Mouse (Mus musculus) heart, embryonic 11.5 days (tissue): Measurements from ENCODE around the gene Tlk2. TPM values are rescaled to one million over a fixed set of nuclear protein-coding genes. Genes with fewer than 3 reads are reported as not detected.

Experiments
- ATAC-seq: fragments of 200-750 bp; cut with Nextera tagmentation; replicated peaks from 2 replicates; pipeline ENCODE4 v1.8.0; 2017; ENCODE audit warnings: moderate library complexity; ENCODE audit not compliant: insufficient number of reproducible peaks, low FRiP score, low TSS enrichment
- H3K27ac ChIP-seq: fragments of 300-500 bp; sonication (generic); 2 replicates; pipeline ENCODE4 v1.5.1; 2014; ENCODE audit warnings: mild to moderate bottlenecking, low read depth, low read length
- H3K27me3 ChIP-seq: fragments of 300-500 bp; sonication (generic); 2 replicates; pipeline ENCODE4 v1.6.1; 2014; ENCODE audit warnings: mild to moderate bottlenecking, low read length, mixed read lengths; ENCODE audit not compliant: control insufficient read depth, insufficient read depth
- H3K36me3 ChIP-seq: fragments of 300-500 bp; sonication (generic); 2 replicates; pipeline ENCODE4 v1.6.1; 2014; ENCODE audit warnings: mild to moderate bottlenecking, low read length, moderate library complexity, mixed read lengths; ENCODE audit not compliant: control insufficient read depth, insufficient read depth
- H3K4me1 ChIP-seq: fragments of 300-500 bp; sonication (generic); 2 replicates; pipeline ENCODE4 v1.6.1; 2014; ENCODE audit warnings: low read length; ENCODE audit not compliant: control insufficient read depth, insufficient read depth
- H3K4me2 ChIP-seq: fragments of 300-500 bp; sonication (generic); 2 replicates; pipeline ENCODE4 v1.6.1; 2014; ENCODE audit warnings: mild to moderate bottlenecking, moderate library complexity
- H3K4me3 ChIP-seq: fragments of 300-500 bp; sonication (generic); 2 replicates; pipeline ENCODE4 v1.5.1; 2014; ENCODE audit warnings: low read depth, low read length
- H3K9ac ChIP-seq: fragments of 300-500 bp; sonication (generic); 2 replicates; pipeline ENCODE4 v1.6.1; 2014; ENCODE audit warnings: mild to moderate bottlenecking, low read depth, low read length, moderate library complexity
- H3K9me3 ChIP-seq: fragments of 300-500 bp; sonication (generic); replicated peaks from 2 replicates; pipeline ENCODE4 v1.6.1; 2016; ENCODE audit warnings: low read length; ENCODE audit not compliant: control insufficient read depth
- WGBS: fragments of 180-500 bp; shearing (Covaris S2); extraction: QIAGEN DNeasy Blood & Tissue Kit; methylation state at CpG from one replicate; pipeline ENCODE4 v1.1.7; 2014; ENCODE audit not compliant: insufficient replicate concordance; 5-methylcytosine and 5-hydroxymethylcytosine counted together
- polyA plus RNA-seq: library from polyadenylated mRNA; unstranded; fragments of >200 nt; fragmentation: Nextera tagmentation; extraction: Ambion mirVana; gene quantifications from 2 replicates; pipeline ENCODE4 v1.2.1, GENCODE M21; 2014

Gene Tlk2
- polyA plus RNA-seq, 1 experiment from 2014 or later: 19.3 TPM

GRCm38 (mm10) chr11:105317769-105318168, 139.2 kb downstream of the Tlk2 start:
- H3K9me3 ChIP-seq: no peaks in the 10 kb centered on the region
- no peak overlapping the region for H3K4me3 ChIP-seq
- no peaks in the 10 kb centered on the region for H3K27me3 ChIP-seq
- no peak for ATAC-seq
- H3K36me3 ChIP-seq: no peaks in the 10 kb centered on the region
- 87% methylated on average over 6 of the region's 6 CpGs for WGBS
- no peak overlapping the region for H3K9ac ChIP-seq
- H3K4me2 ChIP-seq: no peak overlapping the region
- H3K27ac ChIP-seq: no peak overlapping the region
- peaks cover 20% of the 10 kb centered on the region for H3K4me1 ChIP-seq

DNA sequence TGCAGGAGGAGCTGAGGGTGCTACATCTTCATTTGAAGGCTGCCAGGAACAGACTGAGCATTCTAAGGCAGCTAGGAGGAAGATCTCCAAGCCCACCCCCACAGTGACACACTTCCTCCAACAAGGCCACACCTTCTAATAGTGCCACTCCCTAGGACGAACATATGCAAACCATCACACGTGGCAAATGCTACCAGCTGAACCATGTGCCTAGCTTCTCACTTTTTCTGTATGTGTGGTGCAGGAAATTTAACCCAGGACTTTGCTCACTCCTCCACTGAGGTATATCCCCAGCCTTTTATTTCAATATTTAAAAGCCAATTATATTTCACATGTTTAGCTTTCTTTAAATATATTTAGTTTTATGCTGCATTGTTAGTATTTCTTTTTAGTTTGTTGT, 142.5 kb downstream of the Tlk2 start:
- H3K27me3 ChIP-seq: no peaks in the 10 kb centered on the region

GRCm38 (mm10) chr11:105323530-105323929, 144.9 kb downstream of the Tlk2 start:
- no peak overlapping the region for H3K4me3 ChIP-seq
- no peak overlapping the region for H3K9ac ChIP-seq
- 51% methylated on average over 5 of the region's 5 CpGs for whole genome bisulfite sequencing
- no peaks in the 10 kb centered on the region for H3K27me3 ChIP-seq
- no peak overlapping the region for H3K4me2 ChIP-seq
- no peak overlapping the region for H3K27ac ChIP-seq
- 0 out of 2 replicates have a peak, but pooled peaks cover 6% of the 10 kb centered on the region for H3K4me1 ChIP-seq
- no peaks in the 10 kb centered on the region for H3K36me3 ChIP-seq
- no peak for ATAC-seq
- no peaks in the 10 kb centered on the region for H3K9me3 ChIP-seq

More for the DNA sequence above, 142.5 kb downstream of the Tlk2 start:
- WGBS: 74% methylated on average over 2 of the region's 2 CpGs
- Histone ChIP-seq H3K4me2 (no peak overlapping the region), H3K4me3 (no peak overlapping the region), H3K27ac (no peak overlapping the region), H3K4me1 (0 out of 2 replicates have a peak, but pooled peaks cover 4% of the 10 kb centered on the region), H3K9me3 (no peaks in the 10 kb centered on the region), H3K9ac (no peak overlapping the region), H3K36me3 (no peaks in the 10 kb centered on the region)
- ATAC-seq: no peak

GRCm38 (mm10) chr11:105327101-105327500, 148.5 kb downstream of the Tlk2 start:
- Histone ChIP-seq H3K9ac (no peak overlapping the region), H3K4me1 (peaks cover 12% of the 10 kb centered on the region), H3K4me3 (no peak overlapping the region), H3K27ac (no peak overlapping the region), H3K9me3 (no peaks in the 10 kb centered on the region), H3K27me3 (no peaks in the 10 kb centered on the region), H3K4me2 (no peak overlapping the region), H3K36me3 (no peaks in the 10 kb centered on the region)
- WGBS: 88% methylated on average over 3 of the region's 3 CpGs
- no peak for ATAC-seq

- no peak overlapping the region for H3K4me2 ChIP-seq
- ATAC-seq: no peak
- H3K4me1 ChIP-seq: peaks cover 22% of the 10 kb centered on the region
- 72% methylated on average over 9 of the region's 9 CpGs for WGBS
- H3K27me3 ChIP-seq: no peaks in the 10 kb centered on the region
- H3K9me3 ChIP-seq: no peaks in the 10 kb centered on the region
- no peak overlapping the region for H3K9ac ChIP-seq
- no peaks in the 10 kb centered on the region for H3K36me3 ChIP-seq
- H3K27ac ChIP-seq: no peak overlapping the region
- no peak overlapping the region for H3K4me3 ChIP-seq
These were observed 151.4 kb downstream of the Tlk2 start for GRCm38 (mm10) chr11:105329962-105330361.

- no peak for ATAC-seq
- Histone ChIP-seq H3K4me1 (peaks cover 22% of the 10 kb centered on the region), H3K9ac (no peak overlapping the region), H3K4me3 (no peak overlapping the region), H3K9me3 (no peaks in the 10 kb centered on the region), H3K27ac (no peak overlapping the region), H3K36me3 (no peaks in the 10 kb centered on the region), H3K4me2 (no peak overlapping the region), H3K27me3 (no peaks in the 10 kb centered on the region)
- WGBS: 79% methylated on average over 3 of the region's 3 CpGs
These were observed 152.5 kb downstream of the Tlk2 start for GRCm38 (mm10) chr11:105331129-105331528.

- WGBS: 36% methylated on average over 10 of the region's 10 CpGs
- Histone ChIP-seq H3K4me3 (no peak overlapping the region), H3K36me3 (no peaks in the 10 kb centered on the region), H3K27me3 (no peaks in the 10 kb centered on the region), H3K9ac (no peak overlapping the region), H3K4me1 (peaks cover 22% of the 10 kb centered on the region), H3K9me3 (no peaks in the 10 kb centered on the region), H3K4me2 (no peak overlapping the region), H3K27ac (no peak overlapping the region)
- ATAC-seq: no peak
These were observed 153.1 kb downstream of the Tlk2 start for GRCm38 (mm10) chr11:105331732-105332131.

GRCm38 (mm10) chr11:105332468-105332867, 153.9 kb downstream of the Tlk2 start:
- WGBS: 73% methylated on average over 8 of the region's 8 CpGs
- no peaks in the 10 kb centered on the region for H3K27me3 ChIP-seq
- H3K9me3 ChIP-seq: no peaks in the 10 kb centered on the region
- no peak overlapping the region for H3K4me2 ChIP-seq
- H3K4me1 ChIP-seq: peaks cover 22% of the 10 kb centered on the region
- no peaks in the 10 kb centered on the region for H3K36me3 ChIP-seq
- H3K27ac ChIP-seq: no peak overlapping the region
- H3K9ac ChIP-seq: no peak overlapping the region
- H3K4me3 ChIP-seq: no peak overlapping the region
- no peak for ATAC-seq
